Mouse (Mus musculus): ENCODE measurements around the gene Ccdc58. TPM values are rescaled to one million over a fixed set of nuclear protein-coding genes. Genes with fewer than 3 reads are reported as not detected.
"Not testable (repeated sequence)": the region's sequence is repeated elsewhere in the genome, so short reads cannot be mapped to it uniquely, and the experiment has no call there.

The Ccdc58 gene
- total RNA-seq, 2 experiments from 2014 or later = 24.1 to 31.5 TPM

DNA sequence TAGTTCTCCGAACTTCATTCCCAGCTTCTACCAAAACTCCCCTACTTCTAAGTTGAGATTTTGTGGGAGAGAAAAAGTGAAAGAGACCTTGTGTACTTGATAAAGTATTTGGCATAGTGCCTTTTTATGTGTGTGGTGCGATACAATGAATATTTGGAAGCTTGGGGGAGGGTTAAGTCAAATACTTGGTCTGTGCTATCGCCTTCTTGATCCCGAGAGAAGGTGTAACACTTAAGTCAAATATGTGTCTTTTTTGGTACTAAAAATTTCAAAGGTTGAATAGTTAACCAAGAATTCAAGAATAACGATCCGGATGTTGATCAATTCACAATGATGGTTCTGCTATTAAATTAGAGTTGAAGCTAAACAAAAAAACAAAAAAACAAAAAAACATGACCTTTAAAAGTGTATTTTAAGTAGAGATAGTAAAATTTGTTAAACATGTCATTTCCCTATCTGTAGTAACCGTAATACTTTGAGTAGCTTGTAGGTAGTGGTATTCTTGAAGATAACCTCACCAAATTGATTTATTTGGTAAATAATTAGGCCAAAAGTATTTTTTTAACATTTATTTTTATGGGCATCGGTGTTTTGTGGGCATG, 1.0 kb downstream of the Ccdc58 start:
- ATAC-seq (ENCODE audit: poor library complexity, severe bottlenecking) = no peak

DNA sequence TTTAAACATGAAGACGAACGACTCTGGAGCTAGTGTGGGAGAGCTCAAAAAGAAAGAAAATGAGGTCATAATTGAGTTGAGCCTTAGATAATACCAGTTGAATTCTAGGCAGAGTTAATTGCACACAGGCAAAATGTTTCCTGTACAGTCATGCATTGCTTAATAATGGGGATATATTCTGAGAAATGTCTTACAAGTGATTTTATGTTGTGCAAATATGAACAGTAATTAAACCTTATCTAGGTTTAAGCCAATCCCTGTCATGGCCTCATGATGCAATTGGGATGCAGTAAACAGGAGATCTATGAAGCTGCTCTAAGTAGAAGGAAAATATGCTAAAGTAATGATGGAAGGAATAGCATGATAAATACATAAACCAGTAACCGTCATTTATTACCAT, 3.3 kb downstream of the Ccdc58 start:
- no peak for ATAC-seq (ENCODE audit: poor library complexity, severe bottlenecking)

- no peak for ATAC-seq (ENCODE audit: poor library complexity, severe bottlenecking)
Measured at GRCm38 (mm10) chr16:36079916-36080315, 8.4 kb downstream of the Ccdc58 start.

DNA sequence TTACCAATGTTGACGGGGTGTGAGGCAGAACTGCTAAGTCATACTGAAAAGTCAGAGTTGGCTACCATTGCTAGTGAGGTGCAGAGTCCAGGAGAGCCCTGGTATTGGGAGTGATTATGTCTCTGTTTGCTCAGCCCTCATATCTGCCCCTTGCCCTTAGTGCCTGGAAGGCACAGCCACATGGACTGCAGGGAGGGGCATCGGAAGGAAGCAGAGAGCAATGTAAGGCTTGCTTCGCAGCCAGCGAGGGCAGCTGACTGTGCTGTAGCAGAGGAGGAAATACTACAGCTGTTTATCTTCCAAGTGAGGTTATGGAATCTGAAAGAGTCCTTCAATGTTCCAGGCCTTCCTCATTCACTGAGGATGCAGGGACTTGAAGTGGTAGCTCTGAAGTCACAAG, 16.4 kb downstream of the Ccdc58 start:
- ATAC-seq (ENCODE audit: poor library complexity, severe bottlenecking) = no peak

- ATAC-seq (ENCODE audit: poor library complexity, severe bottlenecking) = no peak
Measured at GRCm38 (mm10) chr16:36089065-36089464, 17.6 kb downstream of the Ccdc58 start.

GRCm38 (mm10) chr16:36089850-36090616, 18.5 kb downstream of the Ccdc58 start:
- ATAC-seq (ENCODE audit: poor library complexity, severe bottlenecking) = no peak

GRCm38 (mm10) chr16:36090785-36091509, 19.5 kb downstream of the Ccdc58 start:
- ATAC-seq (ENCODE audit: poor library complexity, severe bottlenecking) = no peak

GRCm38 (mm10) chr16:36094079-36094478, 22.6 kb downstream of the Ccdc58 start:
- ATAC-seq (ENCODE audit: poor library complexity, severe bottlenecking) = no peak

GRCm38 (mm10) chr16:36097813-36098499, 26.5 kb downstream of the Ccdc58 start:
- not testable (repeated sequence) for ATAC-seq (ENCODE audit: poor library complexity, severe bottlenecking)

DNA sequence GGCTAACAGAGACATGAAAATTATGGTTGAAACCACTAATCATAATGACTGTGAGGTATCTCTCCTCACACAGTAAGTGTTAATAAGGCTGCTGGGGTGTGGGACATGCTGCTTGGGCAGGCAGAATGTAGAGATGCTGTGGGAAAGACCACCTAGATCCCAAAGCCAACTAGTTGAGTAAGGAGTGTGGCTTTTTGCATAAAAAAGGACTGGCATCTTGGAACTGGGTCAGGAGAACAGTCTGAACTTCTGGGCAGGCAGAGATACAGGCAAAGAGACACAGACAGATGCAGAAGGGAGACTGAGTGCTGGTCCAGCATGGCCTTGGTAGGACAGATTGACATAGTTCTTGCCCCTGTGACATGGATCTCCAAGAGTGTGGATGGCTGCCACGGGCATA, 30.0 kb downstream of the Ccdc58 start:
- ATAC-seq (ENCODE audit: poor library complexity, severe bottlenecking) = no peak

DNA sequence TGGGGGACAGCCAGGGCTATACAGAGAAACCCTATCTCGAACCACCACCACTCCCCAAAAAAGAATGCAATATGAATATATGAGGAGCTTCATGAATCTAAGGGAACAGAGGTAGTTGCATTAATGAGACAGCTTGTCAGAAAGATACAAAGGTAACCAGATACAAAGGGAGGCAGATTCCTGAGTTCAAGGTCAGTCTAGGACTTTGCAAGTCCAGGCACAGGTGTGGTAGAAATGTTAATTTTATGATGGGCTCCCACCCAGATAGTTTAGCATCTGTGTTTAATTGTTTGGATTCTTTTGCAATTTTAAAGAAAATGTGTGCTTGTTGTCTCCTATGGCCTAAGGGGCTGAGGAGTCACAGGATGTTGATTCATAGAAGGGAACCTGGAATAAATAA, 30.7 kb downstream of the Ccdc58 start:
- no peak for ATAC-seq (ENCODE audit: poor library complexity, severe bottlenecking)

DNA sequence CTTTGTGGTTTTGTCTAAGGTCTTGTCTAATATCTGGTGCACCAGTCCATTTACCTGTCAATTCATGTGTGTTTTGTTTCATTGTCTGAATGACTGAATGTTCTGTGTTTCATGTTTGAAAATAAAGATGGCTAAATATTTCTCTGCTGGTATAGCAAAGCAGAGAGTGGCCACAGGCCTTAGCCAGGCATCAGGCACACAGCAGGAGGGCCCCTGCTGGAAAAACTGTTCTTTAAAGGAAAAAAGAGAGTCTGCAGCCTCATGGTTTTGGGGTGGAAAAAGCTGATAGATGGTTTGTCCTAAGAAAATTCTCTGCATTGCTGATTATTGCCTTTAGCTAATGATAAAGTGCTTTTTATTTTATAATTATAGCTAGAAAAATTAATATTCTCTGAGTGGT, 40.0 kb downstream of the Ccdc58 start:
- ATAC-seq (ENCODE audit: poor library complexity, severe bottlenecking) = not testable (repeated sequence)

- ATAC-seq (ENCODE audit: poor library complexity, severe bottlenecking) = not testable (repeated sequence)
Measured at GRCm38 (mm10) chr16:36115751-36116150, 44.3 kb downstream of the Ccdc58 start.

DNA sequence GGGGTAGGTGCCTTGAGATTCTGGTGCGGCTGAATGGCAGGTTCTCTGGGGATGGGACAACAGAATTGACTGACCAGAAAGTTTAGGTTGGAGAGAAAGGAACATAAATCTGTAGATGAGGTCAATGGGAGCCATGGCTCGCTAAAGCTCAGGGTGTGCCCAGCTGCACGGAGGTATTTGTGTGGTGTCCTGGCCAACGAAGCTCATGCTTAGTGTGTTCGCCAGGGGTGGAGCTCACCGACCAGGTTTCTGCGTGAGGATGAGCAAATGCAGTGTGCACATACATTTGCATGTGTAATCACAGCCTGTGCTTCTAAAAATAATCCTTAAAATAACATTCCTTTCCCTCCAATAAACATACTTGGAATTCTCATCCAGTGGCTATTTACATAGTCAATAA, 56.6 kb downstream of the Ccdc58 start:
- no peak for ATAC-seq (ENCODE audit: poor library complexity, severe bottlenecking)

DNA sequence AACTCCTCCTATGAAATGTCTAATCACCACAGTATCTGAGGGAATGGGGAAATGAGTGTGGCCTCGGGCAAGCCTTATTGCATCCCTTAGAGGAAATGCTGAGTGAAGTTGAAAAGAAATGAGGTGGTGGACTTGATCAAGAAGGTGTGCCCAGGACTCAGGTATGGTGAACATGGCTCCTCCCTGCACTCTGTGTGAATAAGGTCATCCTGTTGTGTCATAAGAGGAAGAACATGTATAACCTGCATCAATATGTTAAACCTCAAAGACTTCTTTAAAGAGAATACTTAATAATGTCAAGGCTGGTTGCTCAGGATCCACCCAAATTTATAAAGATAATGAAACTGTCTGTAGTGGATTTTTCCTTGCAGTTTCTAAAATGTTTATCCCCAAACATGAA, 59.7 kb downstream of the Ccdc58 start, which contains the start of gene Csta1:
Gene Csta1, minus strand, starts transcription at position 101 of the 400 bp plus-strand sequence.
- ATAC-seq (ENCODE audit: poor library complexity, severe bottlenecking) = no peak

- no peak for ATAC-seq (ENCODE audit: poor library complexity, severe bottlenecking)
Measured at GRCm38 (mm10) chr16:36138201-36138600, 66.7 kb downstream of the Ccdc58 start.

Other genes with a start within 250 kb of the Ccdc58 start
- 35.4 and 36.6 TPM in 2 replicates for gene Parp14, start 200.1 kb upstream of the Ccdc58 start, total RNA-seq (2015)
- gene Parp14, start 200.1 kb upstream of the Ccdc58 start, total RNA-seq (2017) = 41.9 and 42.4 TPM in 2 replicates
- 25.0 and 26.3 TPM in 2 replicates for gene Parp9, start 133.2 kb upstream of the Ccdc58 start, total RNA-seq (2015)
- 48.2 and 63.1 TPM in 2 replicates for gene Parp9, start 133.2 kb upstream of the Ccdc58 start, total RNA-seq (2017)
- gene Dtx3l, start 132.5 kb upstream of the Ccdc58 start, total RNA-seq (2015) = 32.6 and 36.5 TPM in 2 replicates
- 50.0 and 51.3 TPM in 2 replicates for gene Dtx3l, start 132.5 kb upstream of the Ccdc58 start, total RNA-seq (2017)
- gene Kpna1, start 92.9 kb upstream of the Ccdc58 start, total RNA-seq (2015) = 36.0 and 39.1 TPM in 2 replicates
- 29.4 and 31.9 TPM in 2 replicates for gene Kpna1, start 92.9 kb upstream of the Ccdc58 start, total RNA-seq (2017)
- 5.5 and 6.9 TPM in 2 replicates for gene Wdr5b, start 30.5 kb upstream of the Ccdc58 start, total RNA-seq (2015)
- gene Wdr5b, start 30.5 kb upstream of the Ccdc58 start, total RNA-seq (2017) = 11.7 and 12.0 TPM in 2 replicates
- 42.3 and 54.9 TPM in 2 replicates for gene Fam162a, start 91 bp upstream of the Ccdc58 start, total RNA-seq (2015)
- gene Fam162a, start 91 bp upstream of the Ccdc58 start, total RNA-seq (2017) = 32.4 and 33.1 TPM in 2 replicates
- gene Csta1, start 59.6 kb downstream of the Ccdc58 start, total RNA-seq (2015) = not detected in 2 replicates
- not detected in 2 replicates for gene Csta1, start 59.6 kb downstream of the Ccdc58 start, total RNA-seq (2017)
- 187 and 247 TPM in 2 replicates for gene Stfa2l1, start 85.1 kb downstream of the Ccdc58 start, total RNA-seq (2015)
- 52.8 and 60.3 TPM in 2 replicates for gene Stfa2l1, start 85.1 kb downstream of the Ccdc58 start, total RNA-seq (2017)
- gene Gm5483, start 112.5 kb downstream of the Ccdc58 start, total RNA-seq (2015) = 135 and 136 TPM in 2 replicates
- 136 and 159 TPM in 2 replicates for gene Gm5483, start 112.5 kb downstream of the Ccdc58 start, total RNA-seq (2017)
- 1.0 TPM in 1 of 2 replicates, not detected in the other for gene Gm5416, start 138.7 kb downstream of the Ccdc58 start, total RNA-seq (2015)
- not detected in 2 replicates for gene Gm5416, start 138.7 kb downstream of the Ccdc58 start, total RNA-seq (2017)
- 1.1 TPM in 1 of 2 replicates, not detected in the other for gene 2010005H15Rik, start 149.8 kb downstream of the Ccdc58 start, total RNA-seq (2015)
- gene 2010005H15Rik, start 149.8 kb downstream of the Ccdc58 start, total RNA-seq (2017) = not detected in 2 replicates
- 15.0 and 16.9 TPM in 2 replicates for gene Stfa1, start 205.3 kb downstream of the Ccdc58 start, total RNA-seq (2015)
- gene Stfa1, start 205.3 kb downstream of the Ccdc58 start, total RNA-seq (2017) = 6.9 and 10.9 TPM in 2 replicates

All from megakaryocyte, adult 5-6 weeks (primary cell).